Mouse (Mus musculus) C3H10T1/2 (cell line): Measurements from ENCODE around the gene Lce1d. TPM values are rescaled to one million over a fixed set of nuclear protein-coding genes. Genes with fewer than 3 reads are reported as not detected.

Source experiments
- polyA plus RNA-seq, 2 experiments: library from polyadenylated mRNA; unstranded; fragments of >200 nt; fragmentation: generic; extraction: Trizol; gene quantifications; one replicate each; pipeline ENCODE4 v1.2.1; 2012; ENCODE audit warnings: missing spikeins in 2 of 2

The Lce1d gene
- not detected for polyA plus RNA-seq

GRCm38 (mm10) chr3:92687110-92687509, at the start of gene Lce1d:
Gene Lce1d, minus strand, starts transcription at chr3:92687210.

GRCm38 (mm10) chr3:92720250-92720649, 33.2 kb upstream of the Lce1d start, which contains the start of gene Lce1f:
Gene Lce1f, minus strand, starts transcription at chr3:92720350.

GRCm38 (mm10) chr3:92708974-92709373, 22.0 kb upstream of the Lce1d start, which contains the start of gene Lce1e:
Gene Lce1e, minus strand, starts transcription at chr3:92709074.

GRCm38 (mm10) chr3:92678947-92679346, 8.1 kb downstream of the Lce1d start, which contains the start of gene Lce1c:
Gene Lce1c, plus strand, starts transcription at chr3:92679247.

GRCm38 (mm10) chr3:92670215-92670614, 16.8 kb downstream of the Lce1d start, which contains the start of gene Lce1a2:
Gene Lce1a2, minus strand, starts transcription at chr3:92670315.

GRCm38 (mm10) chr3:92656826-92657225, 30.2 kb downstream of the Lce1d start, which contains the start of gene Lce1b:
Gene Lce1b, minus strand, starts transcription at chr3:92656926.

GRCm38 (mm10) chr3:92648207-92648606, 38.8 kb downstream of the Lce1d start, which contains the start of gene Lce1a1:
Gene Lce1a1, minus strand, starts transcription at chr3:92648307.

Other genes with a start within 250 kb of the Lce1d start
- gene Sprr1b, start 248.4 kb downstream of the Lce1d start, polyA plus RNA-seq: not detected
- gene Sprr3, start 228.5 kb downstream of the Lce1d start, polyA plus RNA-seq: not detected
- 10 to 100 TPM in 1 of 2 experiments, 1 to 10 TPM in 1; 4.8 to 21.7 TPM for gene Sprr1a, start 201.3 kb downstream of the Lce1d start, polyA plus RNA-seq
- gene Sprr4, start 186.7 kb downstream of the Lce1d start, polyA plus RNA-seq: not detected
- gene 2310046K23Rik, start 152.7 kb downstream of the Lce1d start, polyA plus RNA-seq: not detected
- under 1 TPM; 0.01 to 0.02 TPM for gene Ivl, start 113.5 kb downstream of the Lce1d start, polyA plus RNA-seq
- not detected for gene Smcp, start 98.2 kb downstream of the Lce1d start, polyA plus RNA-seq
- gene 2210017I01Rik, start 79.7 kb downstream of the Lce1d start, polyA plus RNA-seq: not detected
- not detected for gene Lce6a, start 65.5 kb downstream of the Lce1d start, polyA plus RNA-seq
- not detected for gene Lce1a1, start 38.9 kb downstream of the Lce1d start, polyA plus RNA-seq
- gene Lce1b, start 30.3 kb downstream of the Lce1d start, polyA plus RNA-seq: not detected
- not detected for gene Lce1a2, start 16.9 kb downstream of the Lce1d start, polyA plus RNA-seq
- gene Lce1c, start 8.0 kb downstream of the Lce1d start, polyA plus RNA-seq: not detected
- gene Lce1e, start 21.9 kb upstream of the Lce1d start, polyA plus RNA-seq: not detected
- gene Lce1f, start 33.1 kb upstream of the Lce1d start, polyA plus RNA-seq: not detected
- not detected for gene Gm38119, start 51.9 kb upstream of the Lce1d start, polyA plus RNA-seq
- gene Lce1g, start 65.1 kb upstream of the Lce1d start, polyA plus RNA-seq: under 1 TPM in 1 of 2 experiments, not detected in 1; 0.39 TPM
- under 1 TPM in 1 of 2 experiments, not detected in 1; 0.08 TPM for gene Lce1h, start 77.9 kb upstream of the Lce1d start, polyA plus RNA-seq
- gene Lce1i, start 91.7 kb upstream of the Lce1d start, polyA plus RNA-seq: not detected
- gene Lce1j, start 103.3 kb upstream of the Lce1d start, polyA plus RNA-seq: not detected
- gene Lce1k, start 120.7 kb upstream of the Lce1d start, polyA plus RNA-seq: not detected
- gene Kprp, start 140.0 kb upstream of the Lce1d start, polyA plus RNA-seq: under 1 TPM in 1 of 2 experiments, not detected in 1; 0.04 TPM
- not detected for gene Lce1l, start 164.1 kb upstream of the Lce1d start, polyA plus RNA-seq
- gene 2310050C09Rik, start 183.0 kb upstream of the Lce1d start, polyA plus RNA-seq: not detected
- not detected for gene Lce3a, start 239.0 kb upstream of the Lce1d start, polyA plus RNA-seq
- gene Lce3b, start 245.8 kb upstream of the Lce1d start, polyA plus RNA-seq: not detected